Mouse (Mus musculus): Measurements from ENCODE around the gene Slc22a30.

GRCm38 (mm10) chr19:8447516-8447915, 42.6 kb upstream of the Slc22a30 start:
- TF ChIP-seq POLR2A (IDR thresholded peaks at IDR 0.05; ENCODE audit: low read depth, low read length) (no peak), CTCF (conservative IDR thresholded peaks at IDR 0.05; ENCODE audit: insufficient read depth, insufficient read length, low read depth, low read length) (no peak)
